Mouse (Mus musculus) granulocyte monocyte progenitor cell, adult 5-6 weeks (primary cell): ENCODE measurements around the gene Mlx. TPM values are rescaled to one million over a fixed set of nuclear protein-coding genes. Genes with fewer than 3 reads are reported as not detected.
"Not testable (repeated sequence)": the region's sequence is repeated elsewhere in the genome, so short reads cannot be mapped to it uniquely, and the experiment has no call there.

Experiments used
- ATAC-seq: replicated peaks from 2 replicates; pipeline ENCODE4 v1.8.0; 2016; ENCODE audit warnings: mild to moderate bottlenecking, moderate TSS enrichment, inconsistent platforms; ENCODE audit not compliant: poor library complexity, severe bottlenecking
- total RNA-seq, 2 experiments: library from RNA; stranded (forward) in 1 of 2; stranded (reverse) in 1 of 2; fragments of 200-712, 200-1000 nt in 1 of 2; fragments of >200 nt in 1 of 2; fragmentation: Nextera tagmentation in 1 of 2; gene quantifications; 2 replicates each; pipeline ENCODE4 v1.2.3; 2014 to 2017

Gene Mlx
- total RNA-seq, 2 experiments from 2014 or later = 81.6 to 82.4 TPM

- ATAC-seq = peak; percentile 6; the same call in 1 of the 2 replicates
These were observed 7.8 kb downstream of the Mlx start for GRCm38 (mm10) chr11:101094930-101095313.

GRCm38 (mm10) chr11:101095314-101096024, 8.4 kb downstream of the Mlx start, which contains the start of gene Psmc3ip:
TSS of gene Psmc3ip (minus strand) at chr11:101095436.
- ATAC-seq = peak; percentile 97

GRCm38 (mm10) chr11:101098231-101098630, 11.2 kb downstream of the Mlx start:
- no peak for ATAC-seq

- no peak for ATAC-seq
These were observed 15.9 kb downstream of the Mlx start for GRCm38 (mm10) chr11:101103011-101103410.

- no peak for ATAC-seq
These were observed 22.3 kb downstream of the Mlx start for GRCm38 (mm10) chr11:101109351-101109750.

GRCm38 (mm10) chr11:101110708-101111107, 23.6 kb downstream of the Mlx start:
- no peak for ATAC-seq

GRCm38 (mm10) chr11:101111178-101111577, 24.1 kb downstream of the Mlx start:
- no peak for ATAC-seq

- no peak for ATAC-seq
These were observed 25.1 kb downstream of the Mlx start for GRCm38 (mm10) chr11:101112186-101112585.

- ATAC-seq = peak; percentile 68
These were observed 28.5 kb downstream of the Mlx start for GRCm38 (mm10) chr11:101115564-101115963.

- no peak for ATAC-seq
These were observed 31.0 kb downstream of the Mlx start for GRCm38 (mm10) chr11:101118105-101118504.

GRCm38 (mm10) chr11:101119131-101119760, 32.2 kb downstream of the Mlx start:
- no peak for ATAC-seq

GRCm38 (mm10) chr11:101119761-101120544, 32.9 kb downstream of the Mlx start, which contains the start of the genes Retreg3 and Tubg1:
TSS of gene Retreg3 (minus strand) at chr11:101119893.
TSS of gene Tubg1 (plus strand) at chr11:101119938.
- peak; percentile 80 for ATAC-seq

- no peak for ATAC-seq
These were observed 33.6 kb downstream of the Mlx start for GRCm38 (mm10) chr11:101120545-101121188.

- not testable (repeated sequence) for ATAC-seq
These were observed 37.4 kb downstream of the Mlx start for GRCm38 (mm10) chr11:101124494-101124893.

GRCm38 (mm10) chr11:101125008-101125407, 37.9 kb downstream of the Mlx start:
- ATAC-seq = not testable (repeated sequence)

GRCm38 (mm10) chr11:101127075-101127474, 40.0 kb downstream of the Mlx start:
- ATAC-seq = no peak

- no peak for ATAC-seq
These were observed 42.0 kb downstream of the Mlx start for GRCm38 (mm10) chr11:101128996-101129577.

GRCm38 (mm10) chr11:101130056-101130756, 43.1 kb downstream of the Mlx start:
- ATAC-seq = no peak

GRCm38 (mm10) chr11:101131187-101131586, 44.1 kb downstream of the Mlx start:
- ATAC-seq = no peak
